Mouse (Mus musculus) spleen, adult 12 weeks (tissue): ENCODE data around the gene Prss54.
"Not testable (repeated sequence)": the region's sequence is repeated elsewhere in the genome, so short reads cannot be mapped to it uniquely, and the experiment has no call there.

Source experiments
- DNase-seq: peaks from one replicate; pipeline ENCODE4 v3.0.0; 2022; ENCODE audit warnings: low spot score

Prss54 gene

GRCm38 (mm10) chr8:95576240-95576639 is at the start of gene Prss54:
Gene Prss54 (minus strand): TSS chr8:95576340.
- no peak for DNase-seq

- DNase-seq: no peak
These were observed 48.7 kb upstream of the Prss54 start for GRCm38 (mm10) chr8:95624833-95625232.

DNA sequence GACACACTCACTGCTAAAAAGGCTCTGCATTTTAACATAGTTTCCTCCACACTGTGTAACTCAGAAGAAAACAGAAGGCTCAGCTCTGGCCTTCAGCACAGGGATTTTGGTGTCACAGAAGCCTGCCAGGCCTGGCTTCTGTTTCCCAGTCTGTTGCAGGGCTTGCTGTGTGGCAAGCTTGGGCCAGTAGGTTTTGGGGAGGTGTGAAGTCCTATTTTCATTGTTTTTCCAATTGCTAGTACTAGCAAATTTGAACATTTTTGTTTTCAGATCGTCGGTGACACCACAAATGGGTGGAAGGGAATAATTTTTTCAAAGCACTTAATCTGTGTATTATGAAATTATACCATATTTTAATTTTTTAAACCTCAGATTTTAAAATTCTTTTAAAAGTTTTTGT is 43.9 kb upstream of the Prss54 start:
- DNase-seq: no peak

GRCm38 (mm10) chr8:95616383-95616782 is 40.2 kb upstream of the Prss54 start:
- DNase-seq: no peak

GRCm38 (mm10) chr8:95611769-95612168 is 35.6 kb upstream of the Prss54 start:
- no peak for DNase-seq

- peak; percentile 9 for DNase-seq
These were observed 34.6 kb upstream of the Prss54 start for GRCm38 (mm10) chr8:95610749-95611148.

- DNase-seq: no peak
These were observed 33.3 kb upstream of the Prss54 start for GRCm38 (mm10) chr8:95609406-95609805.

- no peak for DNase-seq
These were observed 31.1 kb upstream of the Prss54 start for GRCm38 (mm10) chr8:95607210-95607609.

DNA sequence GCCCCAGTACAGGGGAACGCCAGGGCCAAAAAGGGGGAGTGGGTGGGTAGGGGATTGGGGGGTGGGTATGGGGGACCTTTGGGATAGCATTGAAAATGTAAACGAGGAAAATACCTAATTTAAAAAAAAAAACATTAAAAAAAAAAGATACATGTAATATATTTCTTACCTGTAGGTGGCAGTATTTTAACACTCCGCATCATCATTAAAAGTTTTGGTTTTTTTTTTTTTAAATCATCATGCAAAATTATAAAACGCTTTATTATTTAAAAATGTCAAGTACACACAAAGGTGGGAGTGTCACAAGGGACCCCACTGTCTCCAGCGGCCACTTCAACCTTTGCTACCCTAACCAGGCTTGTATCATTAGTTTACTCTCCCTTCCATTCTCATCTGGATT is 30.4 kb upstream of the Prss54 start:
- not testable (repeated sequence) for DNase-seq

GRCm38 (mm10) chr8:95602168-95602567 is 26.0 kb upstream of the Prss54 start:
- DNase-seq: no peak

GRCm38 (mm10) chr8:95601306-95601705 is 25.2 kb upstream of the Prss54 start:
- DNase-seq: no peak

DNA sequence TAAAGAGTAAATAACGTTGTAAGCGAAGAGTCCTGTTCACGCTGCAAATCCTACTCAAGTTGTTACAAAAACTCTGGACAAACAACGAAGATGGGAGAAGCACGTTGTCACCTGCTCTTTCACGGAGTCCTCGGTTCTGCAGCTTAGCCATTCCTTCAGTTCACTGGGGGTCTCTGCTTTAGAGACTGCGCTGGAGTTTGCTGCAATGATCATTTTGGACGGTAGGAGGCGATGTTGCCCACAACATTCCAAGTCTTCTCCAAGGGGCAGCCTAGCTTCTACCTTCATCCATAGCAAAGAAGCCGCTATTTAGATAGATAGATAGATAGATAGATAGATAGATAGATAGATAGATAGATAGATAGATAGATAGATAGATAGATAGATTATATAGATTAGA is 23.7 kb upstream of the Prss54 start:
- peak; percentile 26 for DNase-seq

DNA sequence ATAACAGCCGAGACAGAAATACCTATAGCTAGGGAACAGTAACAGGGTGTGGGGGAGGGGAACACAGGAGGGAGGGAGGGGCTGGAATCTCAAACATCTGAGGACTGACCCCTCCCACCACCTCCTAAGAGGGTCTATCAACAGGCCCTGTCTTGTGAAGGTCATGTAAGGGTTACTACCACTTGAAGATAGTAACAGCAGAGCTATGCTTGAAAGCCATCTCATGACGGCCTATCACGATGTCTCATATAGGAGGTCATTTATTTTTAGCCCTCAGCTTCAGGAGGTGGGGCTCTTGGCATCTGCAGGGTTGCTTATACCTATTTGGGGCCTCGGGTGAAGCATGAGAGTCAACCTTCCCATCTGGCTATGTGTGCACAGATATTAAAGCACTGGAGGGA is 20.7 kb upstream of the Prss54 start:
- no peak for DNase-seq

GRCm38 (mm10) chr8:95595131-95595530 is 19.0 kb upstream of the Prss54 start:
- DNase-seq: no peak

- DNase-seq: no peak
These were observed 17.6 kb upstream of the Prss54 start for GRCm38 (mm10) chr8:95593439-95594393.

- no peak for DNase-seq
These were observed 16.1 kb upstream of the Prss54 start for GRCm38 (mm10) chr8:95592131-95592780.

- no peak for DNase-seq
These were observed 14.4 kb upstream of the Prss54 start for GRCm38 (mm10) chr8:95590539-95590938.

GRCm38 (mm10) chr8:95589282-95589681 is 13.1 kb upstream of the Prss54 start:
- DNase-seq: no peak

GRCm38 (mm10) chr8:95587339-95587738 is 11.2 kb upstream of the Prss54 start:
- DNase-seq: no peak

DNA sequence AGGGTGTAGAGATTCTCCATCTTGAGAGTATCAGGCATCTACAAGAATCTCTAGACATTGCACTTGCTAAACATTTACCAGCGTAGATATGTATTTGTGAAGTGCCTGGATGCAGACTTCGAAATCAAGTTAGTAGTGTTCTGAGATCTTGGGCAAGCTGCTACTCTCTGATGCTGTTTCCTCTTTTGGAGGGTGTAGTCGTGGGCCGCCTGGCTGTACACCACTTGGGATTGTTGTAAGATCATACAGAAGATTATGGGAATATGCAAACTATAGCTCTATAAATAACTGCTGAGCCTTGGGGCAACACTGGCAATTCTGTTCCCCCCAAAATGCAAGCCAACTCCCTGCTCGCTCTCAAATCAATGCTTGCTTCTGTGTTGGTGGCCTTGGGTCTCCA is 3.0 kb downstream of the Prss54 start:
- no peak for DNase-seq

GRCm38 (mm10) chr8:95566809-95567208 is 9.3 kb downstream of the Prss54 start:
- no peak for DNase-seq

GRCm38 (mm10) chr8:95566217-95566616 is 9.9 kb downstream of the Prss54 start:
- DNase-seq: no peak

- DNase-seq: no peak
These were observed 20.2 kb downstream of the Prss54 start for GRCm38 (mm10) chr8:95555963-95556362.
